8 mouse cellular contexts compared by ENCODE assay signal in genomic region chr16:55895651-55896095, GRCm38 (mm10). TPM values are rescaled to one million over a fixed set of nuclear protein-coding genes. Genes with fewer than 3 reads are reported as not detected.
DNase-seq lines count a peak whose midpoint lies in the region; ATAC-seq lines count a peak whose summit lies in the region.

No protein-coding gene starts in this region.

- ATAC-seq in frontal cortex, adult (ENCODE audit: low TSS enrichment) = peak; percentile 73
- ATAC-seq in inflammation-experienced regulatory T-cells, adult 6 months = peak; percentile 13

- no peaks in the 10 kb centered on the region for H3K9me3 ChIP-seq in embryonic facial prominence, embryonic 10.5 days

- no peak for DNase-seq in frontal cortex, postnatal 25 days (ENCODE audit: low spot score in 2 of 2)
- DNase-seq in 3T3-L1 (ENCODE audit: low read depth, low spot score) = peak; percentile 82
- peak; percentile 44 for DNase-seq in embryonic facial prominence, embryonic 10.5 days (ENCODE audit: low spot score)
- peak; percentile 27 for DNase-seq in mesoderm, embryonic 11.5 days (ENCODE audit: low read depth, low spot score)
- no peak for DNase-seq in ovary, postnatal 10 days (ENCODE audit: low spot score)
- DNase-seq in right cerebral cortex, adult 2 months (ENCODE audit: low spot score in 2 of 2) = no peak

- peaks cover 26% of the 10 kb centered on the region for H3K4me1 ChIP-seq in embryonic facial prominence, embryonic 10.5 days

- H3K4me3 ChIP-seq in embryonic facial prominence, embryonic 10.5 days = peak overlapping the region; percentile 84

- peaks cover 14% of the 10 kb centered on the region; the same call in 1 of the 2 replicates for H3K36me3 ChIP-seq in embryonic facial prominence, embryonic 10.5 days (replicated peaks)

- WGBS in embryonic facial prominence, embryonic 10.5 days = 4% methylated on average over 9 of the region's 9 CpGs

- H3K27ac ChIP-seq in embryonic facial prominence, embryonic 10.5 days (replicated peaks) = peak overlapping the region; percentile 90

- H3K27me3 ChIP-seq in embryonic facial prominence, embryonic 10.5 days (replicated peaks; ENCODE audit: low read depth, poor library complexity, severe bottlenecking) = peaks cover 12% of the 10 kb centered on the region; the same call in 1 of the 2 replicates

RNA-seq across cellular contexts. Expression of gene Nxpe3, which starts 0.6 kb away (rescaled TPM):
- 0.96 and 1.1 TPM in 2 replicates for polyA plus RNA-seq in embryonic facial prominence, embryonic 10.5 days (2016; fragmentation: Nextera tagmentation; extraction: Ambion mirVana)
- polyA plus RNA-seq in inflammation-experienced regulatory T-cells, adult 6 months (2017; shearing (Covaris generic)) = 10 to 100 TPM; 13.7 to 36.9 (median 22.6) TPM

RNA-seq across cellular contexts. Expression of gene Cep97, which starts 39.0 kb away (rescaled TPM):
- 17.6 and 17.9 TPM in 2 replicates for polyA plus RNA-seq in embryonic facial prominence, embryonic 10.5 days (2016; fragmentation: Nextera tagmentation; extraction: Ambion mirVana)
- 10 to 100 TPM; 21.2 to 26.1 (median 25.2) TPM for polyA plus RNA-seq in inflammation-experienced regulatory T-cells, adult 6 months (2017; shearing (Covaris generic))

RNA-seq across cellular contexts. Expression of gene Nfkbiz, which starts 57.0 kb away (rescaled TPM):
- 2.1 and 2.8 TPM in 2 replicates for polyA plus RNA-seq in embryonic facial prominence, embryonic 10.5 days (2016; fragmentation: Nextera tagmentation; extraction: Ambion mirVana)
- polyA plus RNA-seq in inflammation-experienced regulatory T-cells, adult 6 months (2017; shearing (Covaris generic)) = 10 to 100 TPM; 24.7 to 39.2 (median 36.9) TPM

Comparison
In these comparisons a context has a peak if more than half of its experiments do, and no peak if none do; other contexts are left out.
1. DNase-seq: peak in 3T3-L1 (single experiment), embryonic facial prominence, embryonic 10.5 days (single experiment) and mesoderm, embryonic 11.5 days (single experiment); none in frontal cortex, postnatal 25 days (0 of 2), ovary, postnatal 10 days (single experiment) and right cerebral cortex, adult 2 months (0 of 2).